Mouse (Mus musculus) G1E-ER4 (cell line): Measurements from ENCODE around the gene 4933428G20Rik. TPM values are rescaled to one million over a fixed set of nuclear protein-coding genes. Genes with fewer than 3 reads are reported as not detected.

Experiments used
- GATA1 ChIP-seq: IDR thresholded peaks from one replicate; pipeline ENCODE4 v1.8.0; 2012; ENCODE audit warnings: low read length, inconsistent platforms
- polyA plus RNA-seq: library from polyadenylated mRNA; stranded (reverse); fragments of >175 nt; gene quantifications from 2 replicates; pipeline ENCODE4 v1.2.3, GENCODE M21; 2012

4933428G20Rik gene
- polyA plus RNA-seq, 1 experiment = not detected

DNA sequence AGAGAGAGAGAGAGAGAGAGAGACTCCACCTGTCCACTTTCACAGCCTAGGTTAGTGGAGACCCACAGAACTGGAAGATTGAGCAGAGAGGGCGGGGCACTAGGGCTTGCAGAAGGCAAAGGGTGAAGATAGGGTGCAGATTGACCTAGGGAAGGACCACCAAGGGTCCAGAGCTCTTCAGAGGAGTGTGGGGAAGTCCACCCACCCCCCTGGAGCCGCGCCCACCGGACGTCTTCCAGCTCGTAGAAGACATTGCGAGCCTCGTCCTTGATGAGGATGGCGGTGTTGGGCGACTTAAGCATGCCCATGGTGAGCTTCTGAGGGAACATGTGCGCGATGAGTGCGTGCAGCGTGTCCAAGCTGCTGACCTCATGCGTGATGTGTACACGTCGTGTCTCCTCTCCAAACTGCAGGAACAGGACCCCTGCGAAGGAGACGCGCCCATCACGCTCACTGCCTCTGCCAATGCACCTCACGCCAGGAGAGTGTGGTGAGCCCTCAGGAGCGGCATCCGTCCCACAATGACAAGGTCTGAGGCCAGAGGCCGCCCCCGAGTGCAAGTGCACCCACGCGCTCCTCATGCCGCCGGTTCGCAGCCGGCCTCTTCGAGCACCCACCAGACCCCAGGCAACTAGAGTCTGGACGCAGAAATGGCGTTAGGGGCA lies 36.1 kb upstream of the 4933428G20Rik start:
- TF ChIP-seq GATA1 = no peak

DNA sequence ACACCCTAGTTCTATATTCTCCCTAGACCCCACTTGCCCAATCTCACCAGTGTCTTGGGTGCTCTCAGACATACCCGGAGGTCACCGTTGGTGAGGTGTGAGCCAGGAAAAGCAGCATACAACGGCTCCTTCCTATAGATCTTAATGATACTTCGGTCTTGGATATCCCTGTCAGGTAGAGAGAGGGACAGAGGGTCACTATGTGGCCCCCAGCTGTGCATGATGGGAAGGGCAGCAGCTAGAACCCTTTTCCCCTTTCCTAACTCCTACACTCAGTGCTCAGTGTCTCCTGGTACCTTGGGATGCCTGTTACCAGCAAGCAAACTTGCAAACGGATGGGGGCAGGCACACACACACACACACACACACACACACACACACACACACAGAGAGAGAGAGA lies 35.5 kb upstream of the 4933428G20Rik start:
- TF ChIP-seq GATA1 = no peak

DNA sequence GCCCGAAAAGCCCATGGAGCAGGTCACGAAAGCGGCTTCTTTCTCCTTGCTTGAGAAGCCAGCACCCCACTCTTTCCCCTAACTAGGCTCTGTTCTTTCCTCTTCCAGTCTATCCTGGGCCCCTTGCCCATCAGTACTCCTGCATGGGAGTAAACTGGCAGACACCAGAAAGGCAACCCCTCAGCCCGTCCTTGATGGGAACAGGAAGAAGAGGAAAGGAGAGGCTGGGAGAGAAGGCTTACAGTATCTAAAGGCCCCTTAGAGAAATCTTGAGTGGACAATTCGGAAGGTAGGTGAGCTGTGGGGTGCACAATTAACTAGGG lies 35.1 kb upstream of the 4933428G20Rik start:
- TF ChIP-seq GATA1 = no peak

DNA sequence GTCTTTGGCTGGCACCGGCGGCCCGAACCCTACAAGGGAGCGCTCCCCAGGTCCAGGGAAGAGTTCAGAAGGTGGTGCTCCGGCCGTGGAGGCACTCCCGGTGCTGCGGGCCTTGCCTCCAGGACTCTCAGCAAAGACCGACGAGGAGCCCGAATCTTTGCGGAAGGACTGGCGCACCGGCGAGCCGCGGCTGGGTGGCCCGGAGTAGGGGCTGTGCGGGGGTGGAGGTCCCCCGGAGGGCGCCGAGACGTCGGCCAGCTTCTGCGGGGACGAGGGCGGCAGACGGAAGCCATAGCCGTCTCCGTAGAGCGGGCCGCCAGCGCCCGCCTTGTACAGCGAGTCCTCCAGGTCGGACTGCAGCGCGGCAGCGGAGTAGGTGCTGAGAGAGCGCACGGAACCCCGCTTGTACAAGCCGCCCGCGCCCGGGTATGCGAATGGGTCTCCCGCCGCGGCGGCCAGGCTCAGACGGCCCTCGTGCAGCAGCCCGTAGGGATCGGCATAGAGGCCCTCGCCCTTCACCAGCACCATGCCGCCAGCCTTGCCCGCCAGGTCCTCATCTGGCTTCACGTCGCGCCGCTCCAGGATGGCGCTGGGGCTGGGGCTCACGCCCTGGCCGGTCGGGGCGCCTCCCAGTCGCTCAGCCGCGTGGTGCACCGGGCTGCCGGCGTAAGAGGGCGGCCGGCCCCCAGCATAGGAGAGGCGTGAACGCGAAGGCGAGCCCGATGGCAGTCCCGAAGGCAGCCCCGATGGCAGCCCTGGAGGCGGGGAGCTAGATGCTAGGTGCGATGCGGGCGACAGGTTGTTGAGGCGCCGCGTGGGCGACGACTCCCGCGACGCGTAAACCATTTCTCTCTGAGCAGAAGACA lies 34.5 kb upstream of the 4933428G20Rik start:
- TF ChIP-seq GATA1 = no peak

DNA sequence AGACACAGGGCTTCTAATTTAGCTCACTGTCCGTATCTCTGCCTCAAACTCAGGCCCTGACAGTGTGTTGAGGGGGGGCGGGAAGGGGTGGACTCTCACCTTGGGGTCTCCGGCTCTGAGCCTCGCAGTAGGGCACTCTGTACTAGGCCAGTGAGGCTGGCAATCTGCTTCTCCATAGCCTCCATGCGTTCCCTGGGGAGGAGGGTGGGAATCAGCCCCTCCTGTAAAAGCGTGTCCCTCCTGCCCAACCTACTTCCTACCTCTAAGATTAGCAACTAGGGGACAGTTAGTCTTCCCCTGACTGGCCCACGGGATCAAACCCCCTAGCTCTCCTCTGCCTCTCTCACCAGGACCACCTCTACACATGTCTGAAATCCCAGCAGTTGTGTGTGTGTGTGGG lies 33.5 kb upstream of the 4933428G20Rik start:
- no peak for TF ChIP-seq GATA1

DNA sequence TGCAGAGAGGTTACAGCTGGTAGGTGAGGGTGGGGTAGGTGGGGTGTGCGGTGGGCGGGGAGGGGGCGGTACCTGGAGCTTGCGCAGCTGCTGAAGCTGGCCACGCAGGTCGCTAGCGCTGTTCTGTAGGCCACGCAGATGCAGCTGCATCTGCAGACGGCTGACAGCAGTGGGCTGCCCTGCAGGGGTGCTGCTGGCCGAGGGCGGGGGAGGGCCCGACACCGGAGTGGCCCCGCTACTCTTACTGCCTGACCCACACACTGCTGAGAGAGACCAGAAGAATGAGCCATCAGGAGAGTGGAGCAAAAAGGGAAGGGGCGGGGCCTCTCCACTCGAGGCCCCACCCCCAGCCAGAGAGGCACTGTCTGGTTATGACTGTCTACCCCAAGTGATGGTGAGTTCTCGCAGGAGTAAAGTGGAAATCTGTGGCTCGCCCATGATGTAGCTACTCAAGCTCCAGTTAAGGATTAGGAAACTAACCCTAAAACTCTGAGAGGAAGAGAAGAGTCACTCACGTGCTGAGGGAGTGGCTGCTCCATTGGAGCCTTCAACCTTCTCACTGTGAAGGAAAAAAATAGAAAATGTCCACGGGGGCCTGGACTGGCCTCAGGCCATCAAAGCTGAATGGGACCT lies 32.9 kb upstream of the 4933428G20Rik start:
- TF ChIP-seq GATA1 = no peak

DNA sequence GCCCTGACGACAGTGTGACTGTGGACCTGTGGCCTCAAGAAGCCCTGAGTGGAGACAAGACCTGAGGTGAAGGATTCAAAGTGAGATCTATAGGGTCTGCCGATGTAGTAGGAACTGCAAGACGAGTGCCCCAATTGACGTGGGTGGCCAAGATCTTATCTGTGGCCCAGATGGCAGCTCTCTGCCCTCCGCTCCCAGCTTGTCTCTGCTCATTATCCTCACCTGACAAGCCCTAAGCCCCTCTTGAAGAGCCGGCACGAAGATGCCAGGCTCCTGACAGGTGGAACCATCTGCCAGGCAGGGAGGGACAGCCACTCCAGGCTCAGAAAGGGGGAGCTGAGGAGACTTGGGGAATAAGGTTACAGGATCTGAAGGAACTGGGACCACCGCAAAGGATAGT lies 32.2 kb upstream of the 4933428G20Rik start:
- TF ChIP-seq GATA1 = no peak

DNA sequence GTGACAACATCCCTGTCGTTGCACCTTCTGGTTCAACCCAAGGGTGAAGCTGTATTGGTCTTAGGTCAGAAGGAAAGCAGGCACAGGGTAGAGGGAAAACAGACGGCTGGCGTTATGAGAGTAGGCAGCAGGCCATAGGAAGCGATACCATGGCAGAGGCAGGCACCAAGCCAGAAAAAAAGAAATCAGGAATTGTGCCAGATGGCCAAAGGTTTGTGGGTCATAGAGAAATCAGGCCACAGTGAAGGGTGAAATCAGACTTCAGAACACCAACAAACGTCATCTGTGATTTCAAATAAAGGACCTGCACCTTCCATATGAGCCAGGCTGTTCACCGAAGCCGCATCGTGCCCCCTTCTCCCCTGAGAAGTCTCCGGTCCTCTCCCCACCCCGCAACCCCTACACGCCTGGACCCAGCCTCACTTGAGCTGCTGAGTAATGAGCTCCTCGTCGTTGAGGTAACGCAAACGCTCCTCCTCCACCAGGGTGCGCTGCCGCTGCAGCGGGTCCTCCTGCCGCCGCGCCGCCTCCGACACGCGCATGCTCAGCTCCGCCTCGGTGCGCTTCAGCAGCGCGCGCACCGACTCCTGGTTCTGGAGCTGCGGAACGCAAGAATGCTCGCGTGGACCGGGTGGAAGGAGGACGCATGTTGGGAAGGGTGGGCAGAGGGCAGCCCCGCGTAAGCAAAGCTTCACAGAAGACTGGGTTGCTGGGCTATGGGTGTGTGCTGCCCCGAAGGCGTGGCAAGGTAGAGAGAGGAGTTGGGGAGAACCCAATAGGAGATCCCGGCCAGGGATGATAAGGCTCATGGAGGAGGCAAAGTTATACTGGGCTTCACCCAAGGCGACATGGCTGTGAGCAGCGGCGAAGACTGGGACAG lies 31.5 kb upstream of the 4933428G20Rik start:
- TF ChIP-seq GATA1 = no peak

DNA sequence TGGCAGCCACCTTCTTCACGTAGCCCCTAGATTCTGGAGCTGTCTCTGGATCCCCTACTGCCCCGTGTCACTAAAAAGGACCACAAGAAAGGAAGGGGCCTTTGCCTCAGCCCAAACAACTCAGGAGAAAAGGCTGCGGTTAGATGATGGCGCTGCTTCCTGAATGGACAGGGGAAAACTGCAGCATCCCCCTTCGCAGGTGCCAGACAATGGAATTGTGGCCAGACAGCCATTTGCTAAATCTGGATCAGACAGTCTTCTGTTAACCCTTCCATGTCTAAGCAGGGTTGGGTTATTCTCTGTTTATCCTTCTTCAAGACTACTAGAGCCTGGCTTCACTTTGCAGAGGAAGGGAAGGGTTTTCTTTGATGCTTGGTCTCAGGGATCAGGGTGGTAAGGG lies 30.8 kb upstream of the 4933428G20Rik start:
- TF ChIP-seq GATA1 = no peak

DNA sequence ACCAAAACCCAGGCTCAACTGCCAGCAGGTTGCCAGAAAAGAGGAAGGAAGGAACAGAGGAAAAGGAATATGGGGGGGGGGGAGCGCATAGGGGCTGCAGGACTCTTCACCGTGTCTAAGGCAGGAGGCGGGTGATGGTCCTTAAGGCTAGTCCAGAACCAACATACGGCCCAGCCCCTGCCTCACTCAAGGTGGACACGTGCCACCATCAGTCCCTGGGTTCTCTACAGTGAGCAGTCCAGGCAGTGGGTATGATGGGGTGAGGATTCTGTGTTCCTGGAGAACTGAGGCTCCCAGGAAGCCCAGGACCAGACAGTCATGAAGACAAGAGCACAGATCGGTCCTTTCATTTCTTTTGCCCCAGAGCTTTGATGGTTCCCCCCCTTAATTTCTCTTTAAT lies 29.9 kb upstream of the 4933428G20Rik start:
- TF ChIP-seq GATA1 = no peak

DNA sequence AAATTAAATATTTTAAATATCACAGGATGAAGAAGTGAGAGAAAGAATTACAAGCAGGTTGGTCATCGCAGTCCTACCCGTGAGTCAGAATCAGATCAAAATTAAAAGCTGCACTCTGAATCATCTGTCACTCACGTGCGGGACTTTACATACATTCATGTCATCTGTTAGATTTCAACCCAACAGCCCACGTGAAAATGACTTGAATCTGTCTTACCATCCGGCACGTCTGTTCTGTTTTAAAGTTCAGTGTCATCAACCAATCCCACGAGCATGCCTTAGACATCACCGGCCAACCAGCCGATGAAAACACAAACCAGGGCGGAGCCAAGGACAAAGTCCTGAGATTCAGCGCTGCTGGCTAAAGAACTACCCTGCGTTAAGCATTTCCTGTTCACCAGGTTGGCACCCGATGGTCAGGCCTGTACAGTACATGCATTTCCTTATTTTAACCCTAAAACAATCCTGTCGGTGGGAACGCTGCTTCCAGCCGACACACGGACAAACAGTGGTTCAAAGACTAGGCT lies 28.2 kb upstream of the 4933428G20Rik start:
- no peak for TF ChIP-seq GATA1

DNA sequence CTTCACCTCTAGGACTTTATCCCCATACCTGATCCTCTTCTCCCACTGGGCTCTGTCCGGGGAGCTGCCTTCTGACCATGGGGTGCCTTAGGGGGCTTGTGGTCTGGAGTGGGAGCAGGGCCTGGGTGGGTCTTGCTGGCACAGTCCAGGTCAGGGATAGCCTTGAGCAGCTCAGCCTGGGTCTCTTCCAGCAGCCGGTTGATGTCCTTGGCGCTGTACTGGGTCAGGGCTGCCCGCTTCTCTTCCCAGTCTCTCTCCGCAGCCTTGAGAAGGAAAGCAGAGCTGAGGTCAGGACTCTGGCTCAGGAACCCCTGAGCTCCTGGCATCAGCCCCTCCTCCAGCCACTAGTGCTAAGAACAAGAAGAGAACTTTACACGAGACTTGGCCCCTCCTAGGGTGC lies 25.2 kb upstream of the 4933428G20Rik start:
- no peak for TF ChIP-seq GATA1

DNA sequence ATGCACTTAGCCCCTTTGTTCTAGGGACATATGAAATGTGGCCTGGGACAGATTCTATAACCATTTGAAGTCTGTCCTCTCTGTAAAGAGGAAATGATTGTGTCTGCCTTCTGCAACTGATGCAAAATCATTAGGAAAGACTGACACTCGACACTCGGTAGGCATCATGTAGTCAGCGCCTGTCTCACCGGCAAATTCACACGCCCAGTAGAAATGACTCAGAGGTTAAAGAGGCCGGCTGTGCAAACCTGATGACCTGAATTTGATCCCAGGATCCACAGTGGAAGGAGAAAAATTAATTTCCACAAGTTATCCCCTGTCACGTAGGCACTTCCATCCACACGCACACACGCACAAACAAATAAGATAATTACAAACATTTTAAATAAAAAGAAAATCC lies 24.2 kb upstream of the 4933428G20Rik start:
- no peak for TF ChIP-seq GATA1

DNA sequence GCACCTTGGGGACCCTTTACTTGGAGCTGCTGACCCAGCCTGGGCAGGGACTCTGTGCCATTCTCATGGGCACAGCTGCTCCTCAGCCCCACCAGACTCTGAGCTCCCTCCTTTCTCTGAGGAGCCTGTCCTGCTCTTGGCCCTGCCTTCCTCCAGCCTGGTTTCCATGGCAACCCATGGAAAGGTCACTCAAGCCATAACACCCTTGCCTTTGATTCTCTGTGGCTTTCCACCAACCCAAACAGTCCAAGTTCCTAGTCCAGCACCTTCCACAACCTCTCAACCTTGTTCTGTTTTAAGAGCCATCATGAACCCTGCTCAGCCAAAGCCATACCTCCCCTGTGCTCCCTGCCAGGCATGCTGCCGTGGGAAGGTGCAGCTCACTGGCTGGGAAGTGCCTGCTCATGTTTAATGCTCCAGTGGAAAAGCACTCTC lies 23.7 kb upstream of the 4933428G20Rik start:
- no peak for TF ChIP-seq GATA1

DNA sequence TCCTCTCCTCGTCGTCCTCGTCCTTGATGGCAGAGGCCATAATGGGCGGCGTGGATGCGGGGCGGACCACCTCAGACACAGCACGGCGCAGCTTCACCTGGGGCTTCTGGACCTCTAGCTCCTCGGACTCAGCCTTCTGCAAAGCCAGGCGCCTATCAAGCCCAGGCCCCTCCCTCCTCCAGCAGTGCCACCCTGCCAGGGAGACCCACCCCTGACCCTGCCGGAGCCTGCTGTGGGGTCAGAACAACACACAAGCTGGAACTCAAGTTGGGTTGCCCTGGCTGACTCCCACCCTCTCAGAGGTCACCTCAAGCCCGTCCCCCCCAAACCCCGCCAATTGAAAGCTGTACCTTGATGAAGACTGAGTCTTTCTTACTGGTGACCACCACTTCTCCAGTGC lies 23.0 kb upstream of the 4933428G20Rik start:
- TF ChIP-seq GATA1 = no peak
